Comparison of ENCODE assay signal across 7 mouse cellular contexts in the genomic region with DNA sequence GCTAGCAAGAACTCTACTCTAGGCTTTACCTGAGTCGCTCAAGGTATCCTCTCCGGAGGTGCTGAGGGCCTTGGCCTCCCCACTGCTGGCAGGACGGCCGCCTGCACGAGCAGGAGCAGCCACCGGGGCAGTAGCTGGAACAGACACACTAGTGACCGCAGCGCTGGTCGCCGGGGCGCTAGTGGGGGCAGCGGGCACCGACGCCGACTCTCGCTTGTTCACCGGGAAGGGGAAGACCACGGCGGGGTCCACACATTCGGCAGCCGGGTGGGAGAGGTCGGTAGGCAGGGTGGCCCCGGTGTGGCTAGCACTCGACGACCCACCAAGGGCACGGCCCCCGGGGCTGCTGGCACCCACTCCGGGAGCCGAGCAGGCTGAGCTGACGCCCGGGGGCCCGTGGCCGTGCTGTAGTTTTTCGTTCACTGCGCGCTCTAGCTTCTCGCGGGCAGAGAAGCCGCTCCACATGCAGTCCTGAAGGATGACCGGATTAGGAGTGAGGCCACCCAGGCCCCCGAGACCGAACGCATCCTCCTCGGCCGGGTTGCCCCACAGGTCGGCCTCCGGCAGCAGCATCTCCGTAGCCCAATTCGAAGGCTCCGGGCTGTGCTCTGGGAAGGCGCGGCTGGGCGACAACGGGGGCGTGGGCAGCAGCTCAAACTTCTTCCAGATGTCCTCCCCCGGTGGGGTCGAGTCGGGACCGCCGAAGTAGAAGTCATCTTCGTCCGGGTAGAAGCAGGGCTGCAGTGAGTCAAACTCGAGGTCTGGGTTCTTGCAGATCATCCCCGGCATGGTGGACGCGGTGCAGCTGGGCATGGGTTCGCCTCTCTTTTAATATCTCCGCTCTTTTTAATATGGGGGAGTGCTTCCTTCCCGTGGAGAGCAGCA. TPM values are rescaled to one million over a fixed set of nuclear protein-coding genes. Genes with fewer than 3 reads are reported as not detected.
A peak's percentile ranks its signal among the peaks of the same experiment; 100 is the strongest.
DNase-seq lines count a peak whose midpoint lies in the region; ATAC-seq and TF ChIP-seq lines count a peak whose summit lies in the region.

No protein-coding gene starts in this region.

- WGBS in bone marrow, adult 2 months, result under 1% methylated on average over 69 of the region's 69 CpGs
- under 1% methylated on average over 69 of the region's 69 CpGs for WGBS in hindbrain, embryonic 15.5 days
- under 1% methylated on average over 69 of the region's 69 CpGs for WGBS in midbrain, embryonic 15.5 days

- no peaks in the 10 kb centered on the region for H3K27me3 ChIP-seq in hindbrain, embryonic 15.5 days
- no peaks in the 10 kb centered on the region for H3K27me3 ChIP-seq in midbrain, embryonic 15.5 days (replicated peaks)

- peaks cover 16% of the 10 kb centered on the region; the same call in 1 of the 2 replicates for H3K36me3 ChIP-seq in hindbrain, embryonic 15.5 days
- peaks cover 12% of the 10 kb centered on the region; the same call in 1 of the 2 replicates for H3K36me3 ChIP-seq in midbrain, embryonic 15.5 days (replicated peaks)

- no peak for TF ChIP-seq CTCF in bone marrow, adult 2 months (IDR thresholded peaks at IDR 0.05; ENCODE audit: control insufficient read depth, insufficient read depth, low read length)

- no peaks in the 10 kb centered on the region for H3K9me3 ChIP-seq in hindbrain, embryonic 15.5 days
- H3K9me3 ChIP-seq in midbrain, embryonic 15.5 days, result no peaks in the 10 kb centered on the region

- TF ChIP-seq POLR2A in bone marrow, adult 2 months (IDR thresholded peaks at IDR 0.05; ENCODE audit: borderline replicate concordance, control insufficient read depth, low read depth, low read length), result no peak

- no peak overlapping the region for H3K27ac ChIP-seq in bone marrow, adult 2 months (ENCODE audit: control insufficient read depth, insufficient read depth, low read depth, low read length, poor library complexity)
- peak overlapping the region; percentile 96 for H3K27ac ChIP-seq in hindbrain, embryonic 15.5 days (replicated peaks)
- peak overlapping the region; percentile 97 for H3K27ac ChIP-seq in midbrain, embryonic 15.5 days

- intact Hi-C loops in left cerebral cortex, postnatal 36 days (cut with DNase I), result loop anchor here (2.0 to 5.0 kb wide), 4 partner anchors 158 to 317 kb away; no protein-coding TSS in a partner anchor

- peak; percentile 31 for DNase-seq in MN1 (ENCODE audit: low spot score)
- DNase-seq in frontal cortex, postnatal 14 days (ENCODE audit: low spot score in 2 of 2), result peak; percentile 13 to 26
- DNase-seq in left cerebral cortex, postnatal 36 days (ENCODE audit: low spot score in 2 of 2), result peak; percentile 44 to 46
- DNase-seq in thymus, adult 18-20 months, result peak; percentile 18 to 24

- H3K4me3 ChIP-seq in bone marrow, adult 2 months (replicated peaks; ENCODE audit: control insufficient read depth, low read depth, low read length), result peak overlapping the region; percentile 2
- peak overlapping the region; percentile 84 for H3K4me3 ChIP-seq in hindbrain, embryonic 15.5 days
- peak overlapping the region; percentile 88 for H3K4me3 ChIP-seq in midbrain, embryonic 15.5 days

- H3K4me2 ChIP-seq in hindbrain, embryonic 15.5 days, result peak overlapping the region; percentile 92
- peak overlapping the region; percentile 76 for H3K4me2 ChIP-seq in midbrain, embryonic 15.5 days

- ATAC-seq in hindbrain, embryonic 15.5 days (ENCODE audit: low FRiP score, low read depth), result no peak
- ATAC-seq in midbrain, embryonic 15.5 days (replicated peaks), result no peak

- H3K4me1 ChIP-seq in bone marrow, adult 2 months (ENCODE audit: control insufficient read depth, insufficient read depth, low read length), result no peaks in the 10 kb centered on the region
- peaks cover 28% of the 10 kb centered on the region for H3K4me1 ChIP-seq in hindbrain, embryonic 15.5 days (replicated peaks)
- peaks cover 29% of the 10 kb centered on the region for H3K4me1 ChIP-seq in midbrain, embryonic 15.5 days

- peak overlapping the region; percentile 89 for H3K9ac ChIP-seq in hindbrain, embryonic 15.5 days
- peak overlapping the region; percentile 96 for H3K9ac ChIP-seq in midbrain, embryonic 15.5 days

RNA-seq across cellular contexts. Expression of a gene that starts 1.9 kb away (rescaled TPM):
- 1.4 and 1.6 TPM in 2 replicates for polyA plus RNA-seq in bone marrow, adult 2 months (2011; ENCODE audit: insufficient read depth, insufficient read length, low replicate concordance, missing spikeins)
- polyA plus RNA-seq in hindbrain, embryonic 15.5 days (2015; fragmentation: Nextera tagmentation; extraction: Ambion mirVana), result 63.2 and 71.0 TPM in 2 replicates
- total RNA-seq in left cerebral cortex, postnatal 36 days (2021), result 10 to 100 TPM in 1 of 2 experiments, 1 to 10 TPM in 1; 9.8 to 12.7 TPM
- polyA plus RNA-seq in midbrain, embryonic 15.5 days (2015; fragmentation: Nextera tagmentation; extraction: Ambion mirVana), result 57.8 and 64.5 TPM in 2 replicates

Comparison
In these comparisons a context has a peak if more than half of its experiments do, and no peak if none do; other contexts are left out.
1. H3K4me3 ChIP-seq: peak in every context shown above with its lines; median percentile 88 in midbrain, embryonic 15.5 days; 84 in hindbrain, embryonic 15.5 days; 2 in bone marrow, adult 2 months.
2. RNA of a gene that starts 1.9 kb away (polyA plus RNA-seq): 63.2 to 71.0 TPM in hindbrain, embryonic 15.5 days and 57.8 to 64.5 TPM in midbrain, embryonic 15.5 days; 1.4 to 1.6 TPM in bone marrow, adult 2 months; every median in the first group is over 10 times any median in the second.
3. Peak in every context shown above with its lines, with median percentiles within 50 percentile points of each other: DNase-seq.